Mouse (Mus musculus) 3T3-L1 (cell line): ENCODE measurements around the gene Efna4.

Experiments used
- DNase-seq: peaks from one replicate; pipeline ENCODE4 v3.0.0-alpha.2; 2015; ENCODE audit warnings: low read depth, low spot score

Gene Efna4

GRCm38 (mm10) chr3:89337721-89338578 is at the start of gene Efna4:
Efna4 (minus strand) TSS chr3:89338028.
- DNase-seq = peak; percentile 82

- DNase-seq = no peak
Measured at GRCm38 (mm10) chr3:89386438-89387420, 48.9 kb upstream of the Efna4 start.

GRCm38 (mm10) chr3:89385451-89385850 is 47.6 kb upstream of the Efna4 start:
- no peak for DNase-seq

- no peak for DNase-seq
Measured at GRCm38 (mm10) chr3:89384331-89385076, 46.7 kb upstream of the Efna4 start.

GRCm38 (mm10) chr3:89383651-89384255 is 45.9 kb upstream of the Efna4 start:
- DNase-seq = no peak

GRCm38 (mm10) chr3:89382950-89383349 is 45.1 kb upstream of the Efna4 start:
- DNase-seq = no peak

- DNase-seq = no peak
Measured at GRCm38 (mm10) chr3:89382033-89382882, 44.4 kb upstream of the Efna4 start.

GRCm38 (mm10) chr3:89381233-89381632 is 43.4 kb upstream of the Efna4 start:
- no peak for DNase-seq

GRCm38 (mm10) chr3:89380711-89381110 is 42.9 kb upstream of the Efna4 start:
- DNase-seq = no peak

- no peak for DNase-seq
Measured at GRCm38 (mm10) chr3:89380291-89380690, 42.5 kb upstream of the Efna4 start.

- no peak for DNase-seq
Measured at GRCm38 (mm10) chr3:89379388-89380131, 41.7 kb upstream of the Efna4 start.

GRCm38 (mm10) chr3:89378394-89379067 is 40.7 kb upstream of the Efna4 start:
- DNase-seq = peak; percentile 85

- DNase-seq = no peak
Measured at GRCm38 (mm10) chr3:89377831-89378230, 40.0 kb upstream of the Efna4 start.

- DNase-seq = no peak
Measured at GRCm38 (mm10) chr3:89373581-89374231, 35.9 kb upstream of the Efna4 start.

GRCm38 (mm10) chr3:89367338-89367737 is 29.5 kb upstream of the Efna4 start:
- DNase-seq = no peak

GRCm38 (mm10) chr3:89365486-89366414 is 27.9 kb upstream of the Efna4 start:
- DNase-seq = no peak

- no peak for DNase-seq
Measured at GRCm38 (mm10) chr3:89365153-89365485, 27.3 kb upstream of the Efna4 start, which contains the start of gene Dcst1. Dcst1 (minus strand) TSS chr3:89365253.
